Mouse (Mus musculus) CH12.LX (cell line): Measurements from ENCODE around the gene Efna3. TPM values are rescaled to one million over a fixed set of nuclear protein-coding genes. Genes with fewer than 3 reads are reported as not detected.

ENCODE experiments used
- DNase-seq: peaks from one replicate; pipeline ENCODE4 v3.0.0-alpha.2; 2013; ENCODE audit errors: extremely low read depth
- H3K27ac ChIP-seq: 2 replicates; pipeline ENCODE4 v1.5.1; 2012; ENCODE audit warnings: low read depth, mild to moderate bottlenecking, control low read depth, moderate library complexity; ENCODE audit not compliant: insufficient read depth
- H3K27me3 ChIP-seq: replicated peaks from 2 replicates; pipeline ENCODE3; 2012; ENCODE audit warnings: inconsistent platforms
- H3K36me3 ChIP-seq, 2 experiments: replicated peaks in 1 of 2; 2 replicates each; pipeline versions ENCODE3 to v1.6.1; 2012; ENCODE audit warnings: inconsistent platforms in 1 of 2, low read length in 1 of 2, mild to moderate bottlenecking in 1 of 2, mixed read lengths in 1 of 2, moderate library complexity in 1 of 2; ENCODE audit not compliant: control insufficient read depth in 1 of 2, insufficient read depth in 1 of 2
- H3K4me1 ChIP-seq, 2 experiments: 2 replicates each; pipeline ENCODE4 v1.6.1; 2012; ENCODE audit warnings: inconsistent platforms in 1 of 2, moderate library complexity in 1 of 2; ENCODE audit not compliant: insufficient read depth in 2 of 2, control insufficient read depth in 1 of 2
- H3K4me2 ChIP-seq: 2 replicates; pipeline ENCODE4 v1.6.1; 2012; ENCODE audit warnings: low read depth, mild to moderate bottlenecking, control low read depth; ENCODE audit not compliant: poor library complexity, insufficient read depth, severe bottlenecking
- H3K4me3 ChIP-seq, 3 experiments: fragments of 150-350 bp in 1 of 3; sonication (generic) in 1 of 3; replicated peaks in 1 of 3; 2 replicates each; pipeline versions ENCODE3 to v1.5.1; 2011 to 2012; ENCODE audit warnings: low read depth in 2 of 3, low read length in 2 of 3, mild to moderate bottlenecking in 2 of 3, moderate library complexity in 2 of 3, control low read depth in 1 of 3, improper control_type of control experiment in 1 of 3, inconsistent platforms in 1 of 3, mixed read lengths in 1 of 3; ENCODE audit not compliant: poor library complexity in 1 of 3
- H3K79me2 ChIP-seq: replicated peaks from 2 replicates; pipeline ENCODE4 v1.6.1; 2012; ENCODE audit warnings: mild to moderate bottlenecking, moderate library complexity; ENCODE audit not compliant: control insufficient read depth, poor library complexity, insufficient read depth, severe bottlenecking; ENCODE audit errors: extremely low read depth
- H3K9ac ChIP-seq: 2 replicates; pipeline ENCODE4 v1.6.1; 2012; ENCODE audit warnings: low read depth, mild to moderate bottlenecking, control low read depth, moderate library complexity; ENCODE audit not compliant: insufficient read depth
- H3K9me3 ChIP-seq: replicated peaks from 2 replicates; pipeline ENCODE3; 2012; ENCODE audit warnings: low read length, inconsistent platforms, mixed read lengths
- CHD1 ChIP-seq: IDR thresholded peaks from 2 replicates; pipeline ENCODE4 v1.6.1; 2012; ENCODE audit warnings: low read depth, low read length, improper control_type of control experiment, inconsistent platforms
- CHD2 ChIP-seq: IDR thresholded peaks from 2 replicates; pipeline ENCODE4 v1.6.1; 2011; ENCODE audit warnings: low read length, improper control_type of control experiment
- CTCF ChIP-seq, 2 experiments: IDR thresholded peaks in 1 of 2; conservative IDR thresholded peaks in 1 of 2; 2 replicates each; pipeline ENCODE4 v1.5.1; 2011 to 2012; ENCODE audit warnings: low read depth in 2 of 2, low read length in 2 of 2, improper control_type of control experiment in 1 of 2, inconsistent platforms in 1 of 2, mild to moderate bottlenecking in 1 of 2, moderate library complexity in 1 of 2
- E2F4 ChIP-seq: IDR thresholded peaks from 2 replicates; pipeline ENCODE4 v1.6.1; 2011; ENCODE audit warnings: low read depth, low read length, improper control_type of control experiment; ENCODE audit not compliant: insufficient replicate concordance
- ELF1 ChIP-seq: IDR thresholded peaks from 2 replicates; pipeline ENCODE4 v1.6.1; 2014; ENCODE audit warnings: low read depth, mild to moderate bottlenecking, inconsistent platforms, low read length, improper control_type of control experiment
- EP300 ChIP-seq: IDR thresholded peaks from 2 replicates; pipeline ENCODE4 v1.6.1; 2011; ENCODE audit warnings: low read length, improper control_type of control experiment
- JUN ChIP-seq: IDR thresholded peaks from 2 replicates; pipeline ENCODE4 v1.6.1; 2011; ENCODE audit warnings: low read depth, mild to moderate bottlenecking, low read length, improper control_type of control experiment, moderate library complexity; ENCODE audit not compliant: insufficient read depth
- JUND ChIP-seq: conservative IDR thresholded peaks from 2 replicates; pipeline ENCODE4 v1.6.1; 2011; ENCODE audit warnings: low read depth, low read length, improper control_type of control experiment
- KAT2A ChIP-seq: IDR thresholded peaks from 2 replicates; pipeline ENCODE4 v1.6.1; 2012; ENCODE audit warnings: low read length, improper control_type of control experiment, inconsistent platforms; ENCODE audit not compliant: insufficient replicate concordance
- MAFK ChIP-seq: IDR thresholded peaks from 2 replicates; pipeline ENCODE4 v1.6.1; 2011; ENCODE audit warnings: low read length, improper control_type of control experiment; ENCODE audit not compliant: insufficient replicate concordance
- MAX ChIP-seq: IDR thresholded peaks from 2 replicates; pipeline ENCODE4 v1.6.1; 2011; ENCODE audit warnings: low read length, improper control_type of control experiment
- MEF2A ChIP-seq: IDR thresholded peaks from 2 replicates; pipeline ENCODE4 v1.6.1; 2014; ENCODE audit warnings: low read depth, mild to moderate bottlenecking, inconsistent platforms, low read length, improper control_type of control experiment, borderline replicate concordance
- POLR2A ChIP-seq: IDR thresholded peaks from 2 replicates; pipeline ENCODE4 v1.6.1; 2011; ENCODE audit warnings: low read depth, mild to moderate bottlenecking, improper control_type of control experiment, low read length
- POLR2AphosphoS2 ChIP-seq: IDR thresholded peaks from 2 replicates; pipeline ENCODE4 v1.6.1; 2011; ENCODE audit warnings: low read depth, low read length, improper control_type of control experiment
- RAD21 ChIP-seq: IDR thresholded peaks from 2 replicates; pipeline ENCODE4 v1.6.1; 2011; ENCODE audit warnings: low read depth, mild to moderate bottlenecking, low read length, improper control_type of control experiment, moderate library complexity
- RCOR1 ChIP-seq: conservative IDR thresholded peaks from 2 replicates; pipeline ENCODE4 v1.6.1; 2012; ENCODE audit warnings: low read depth, mild to moderate bottlenecking, inconsistent platforms, low read length, improper control_type of control experiment
- SMC3 ChIP-seq: IDR thresholded peaks from 2 replicates; pipeline ENCODE4 v1.6.1; 2011; ENCODE audit warnings: low read depth, low read length, improper control_type of control experiment
- TCF12 ChIP-seq: IDR thresholded peaks from 2 replicates; pipeline ENCODE4 v1.6.1; 2014; ENCODE audit warnings: low read depth, mild to moderate bottlenecking, inconsistent platforms, low read length, improper control_type of control experiment
- USF1 ChIP-seq: IDR thresholded peaks from 2 replicates; pipeline ENCODE4 v1.6.1; 2014; ENCODE audit warnings: low read depth, mild to moderate bottlenecking, inconsistent platforms, low read length, improper control_type of control experiment
- ZMIZ1 ChIP-seq: IDR thresholded peaks from 2 replicates; pipeline ENCODE4 v1.6.1; 2012; ENCODE audit warnings: low read depth, mild to moderate bottlenecking, inconsistent platforms, low read length, improper control_type of control experiment
- ZNF384 ChIP-seq: IDR thresholded peaks from 2 replicates; pipeline ENCODE4 v1.6.1; 2012; ENCODE audit warnings: low read depth, low read length, improper control_type of control experiment, inconsistent platforms
- dilution Hi-C: fragments of 300-500 bp; cut with MboI; formaldehyde crosslinking; loops from 2 replicates; pipeline ENCODE4 v1.14.3; 2020; ENCODE audit warnings: low sequenced_read_pairs; ENCODE audit not compliant: extremely low pct_unique_long_range_greater_than_20kb, extremely low pct_ligation_motif_present
- in situ Hi-C: fragments of 300-500 bp; cut with MboI; formaldehyde crosslinking; loops from 3 replicates; pipeline ENCODE4 v1.14.3; 2019; ENCODE audit warnings: low sequenced_read_pairs, low pct_ligation_motif_present, low pct_unique_long_range_greater_than_20kb, mixed read lengths
- polyA plus RNA-seq: library from polyadenylated mRNA; unstranded; fragments of >175 nt; gene quantifications from 2 replicates; pipeline ENCODE4 v1.2.1, GENCODE M21; 2012; ENCODE audit warnings: low read depth; ENCODE audit not compliant: insufficient read length
- total RNA-seq, 2 experiments: library from RNA; depleted of rRNA; stranded (reverse); fragments of 300-350 nt in 1 of 2; fragments of >200 nt in 1 of 2; gene quantifications; 2 replicates each; pipeline ENCODE4 v1.2.3; 2012 to 2014

The Efna3 gene
- total and polyA plus RNA-seq, 3 experiments = 0.09 to 0.13 TPM; not detected in 1

DNA sequence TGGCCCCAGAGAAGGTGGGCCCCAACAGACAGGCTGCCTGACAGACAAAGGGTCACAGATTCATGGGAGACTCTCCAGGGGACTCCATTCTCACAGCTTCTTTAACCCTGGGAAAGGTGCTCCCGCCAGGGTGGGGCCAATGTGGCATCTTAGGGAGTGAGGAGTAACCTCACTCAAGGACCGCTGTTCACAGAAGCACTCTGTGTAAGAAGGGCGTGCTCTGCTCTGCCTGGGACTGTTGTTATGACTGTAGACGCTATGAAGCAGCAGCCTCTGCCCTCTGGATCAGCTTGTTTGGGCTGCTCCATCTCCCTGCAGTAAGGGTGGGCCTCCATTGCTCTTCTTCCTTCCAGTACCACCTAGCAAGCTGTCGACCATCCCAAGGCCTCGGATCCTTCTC is 18.3 kb downstream of the Efna3 start:
- H3K79me2 ChIP-seq = no peaks in the 10 kb centered on the region
- in situ Hi-C loops = no loop called here

GRCm38 (mm10) chr3:89300514-89300913 is 22.3 kb downstream of the Efna3 start:
- Histone ChIP-seq H3K4me2 (no peak overlapping the region), H3K27me3 (peaks cover 2% of the 10 kb centered on the region), H3K27ac (no peak overlapping the region), H3K4me3 (no peak overlapping the region), H3K36me3 (no peaks in the 10 kb centered on the region), H3K79me2 (no peaks in the 10 kb centered on the region), H3K4me1 (peaks cover 7 to 25% of the 10 kb centered on the region in 2 experiments), H3K9ac (no peak overlapping the region)
- in situ Hi-C loops (no loop called here), dilution Hi-C loops (no loop called here)
- DNase-seq = no peak
- TF ChIP-seq CTCF (conservative IDR thresholded peaks at IDR 0.05 in 1 of 2, IDR thresholded peaks at IDR 0.05 in 1 of 2; ENCODE audit: low read depth in 2 of 2, low read length in 2 of 2) (peak in 1 of 2 experiments; percentile 56; a peak in 2 of 4 replicates), E2F4 (no peak), SMC3 (peak; percentile 37; the same call in 1 of the 2 replicates), RAD21 (peak; percentile 51)
- TF ChIP-seq, all 38 proteins: peak for 3
- no peaks in the 10 kb centered on the region for H3K9me3 ChIP-seq

More for the DNA sequence above, 18.3 kb downstream of the Efna3 start:
- H3K4me2 ChIP-seq = no peak overlapping the region
- no peaks in the 10 kb centered on the region for H3K36me3 ChIP-seq
- peaks cover 2% of the 10 kb centered on the region for H3K27me3 ChIP-seq
- no peak overlapping the region for H3K4me3 ChIP-seq
- TF ChIP-seq ELF1 (no peak), RCOR1 (no peak), MAFK (no peak), POLR2A (no peak), MAX (no peak), SMC3 (no peak), CHD1 (no peak)
- no peaks in the 10 kb centered on the region for H3K9me3 ChIP-seq
- dilution Hi-C loops = no loop called here
- no peak for DNase-seq
- no peak overlapping the region for H3K9ac ChIP-seq
- no peak overlapping the region for H3K27ac ChIP-seq
- no peaks in the 10 kb centered on the region for H3K4me1 ChIP-seq

DNA sequence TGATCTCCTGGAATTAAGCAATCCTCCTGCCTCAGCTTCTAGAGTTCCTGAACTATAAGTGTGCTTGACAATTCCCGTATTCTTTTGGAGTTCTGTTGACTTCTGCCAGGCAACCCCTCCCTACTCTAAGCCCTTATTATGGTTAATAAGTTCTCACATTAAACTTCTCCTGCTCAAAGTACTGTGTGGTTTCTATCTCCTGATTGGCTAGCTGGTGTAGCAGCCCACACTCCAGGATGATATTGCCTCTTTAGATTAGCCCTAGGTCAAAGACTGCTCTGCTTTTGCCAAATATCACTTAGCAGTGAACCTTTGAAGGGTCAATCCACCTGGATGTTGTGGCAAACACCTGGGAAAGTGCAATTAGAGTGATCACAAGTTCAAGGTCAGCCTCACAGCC is 22.7 kb downstream of the Efna3 start:
- no peak overlapping the region for H3K27ac ChIP-seq
- in situ Hi-C loops = no loop called here
- no peaks in the 10 kb centered on the region for H3K79me2 ChIP-seq
- no peak overlapping the region for H3K9ac ChIP-seq
- H3K9me3 ChIP-seq = no peaks in the 10 kb centered on the region
- H3K27me3 ChIP-seq = no peaks in the 10 kb centered on the region
- dilution Hi-C loops = no loop called here
- H3K36me3 ChIP-seq = no peaks in the 10 kb centered on the region
- H3K4me3 ChIP-seq = no peak overlapping the region
- no peak for DNase-seq
- H3K4me2 ChIP-seq = no peak overlapping the region
- TF ChIP-seq POLR2AphosphoS2 (no peak), MEF2A (no peak), ZMIZ1 (no peak), KAT2A (no peak), CTCF (conservative IDR thresholded peaks at IDR 0.05 in 1 of 2, IDR thresholded peaks at IDR 0.05 in 1 of 2; ENCODE audit: low read depth in 2 of 2, low read length in 2 of 2) (no peak), CHD2 (no peak), JUND (no peak), ZNF384 (no peak), MAX (no peak), POLR2A (no peak), EP300 (no peak), JUN (no peak), ELF1 (no peak), USF1 (no peak), TCF12 (no peak)
- peaks cover 7 to 30% of the 10 kb centered on the region in 2 experiments for H3K4me1 ChIP-seq
